Mouse (Mus musculus) intestine, embryonic 16.5 days (tissue): ENCODE measurements around the gene Rab7. TPM values are rescaled to one million over a fixed set of nuclear protein-coding genes. Genes with fewer than 3 reads are reported as not detected.
A peak's percentile ranks its signal among the peaks of the same experiment; 100 is the strongest.

Experiments used
- ATAC-seq: fragments of 200-750 bp; cut with Nextera tagmentation; 2 replicates; pipeline ENCODE4 v1.8.0; 2017; ENCODE audit warnings: moderate TSS enrichment, moderate library complexity
- H3K27ac ChIP-seq: fragments of 300-500 bp; sonication (generic); 2 replicates; pipeline ENCODE4 v1.5.1; 2014; ENCODE audit warnings: mild to moderate bottlenecking, low read length
- H3K27me3 ChIP-seq: fragments of 300-500 bp; sonication (generic); replicated peaks from 2 replicates; pipeline ENCODE4 v1.6.1; 2014; ENCODE audit warnings: low read length, control low read depth, mixed read lengths; ENCODE audit not compliant: control insufficient read depth, insufficient read depth
- H3K36me3 ChIP-seq: fragments of 300-500 bp; sonication (generic); 2 replicates; pipeline ENCODE4 v1.6.1; 2014; ENCODE audit warnings: low read length, control low read depth; ENCODE audit not compliant: control insufficient read depth, insufficient read depth
- H3K4me1 ChIP-seq: fragments of 300-500 bp; sonication (generic); 2 replicates; pipeline ENCODE4 v1.6.1; 2014; ENCODE audit warnings: low read length, control low read depth, mixed read lengths; ENCODE audit not compliant: control insufficient read depth, insufficient read depth
- H3K4me2 ChIP-seq: fragments of 300-500 bp; sonication (generic); 2 replicates; pipeline ENCODE4 v1.6.1; 2014; ENCODE audit warnings: low read depth, low read length, control low read depth
- H3K4me3 ChIP-seq: fragments of 300-500 bp; sonication (generic); 2 replicates; pipeline ENCODE4 v1.5.1; 2014; ENCODE audit warnings: mild to moderate bottlenecking, low read length
- H3K9ac ChIP-seq: fragments of 300-500 bp; sonication (generic); 2 replicates; pipeline ENCODE4 v1.6.1; 2014; ENCODE audit warnings: low read depth, low read length
- H3K9me3 ChIP-seq: fragments of 300-500 bp; sonication (generic); 2 replicates; pipeline ENCODE4 v1.6.1; 2016; ENCODE audit warnings: low read length, control low read depth; ENCODE audit not compliant: control insufficient read depth
- WGBS: fragments of 180-500 bp; shearing (Covaris S2); extraction: QIAGEN DNeasy Blood & Tissue Kit; methylation state at CpG from one replicate; pipeline ENCODE4 v1.1.7; 2014; 5-methylcytosine and 5-hydroxymethylcytosine counted together
- polyA plus RNA-seq: library from polyadenylated mRNA; unstranded; fragments of >200 nt; fragmentation: Nextera tagmentation; extraction: Ambion mirVana; gene quantifications from 2 replicates; pipeline ENCODE4 v1.2.1, GENCODE M21; 2015

Rab7 gene
- polyA plus RNA-seq, 1 experiment from 2014 or later, result 286 TPM

- no peak overlapping the region for H3K27ac ChIP-seq
- peaks cover 15% of the 10 kb centered on the region for H3K4me1 ChIP-seq
- no peaks in the 10 kb centered on the region for H3K9me3 ChIP-seq
- no peaks in the 10 kb centered on the region; the same call in 1 of the 2 replicates for H3K27me3 ChIP-seq
- no peak overlapping the region for H3K4me3 ChIP-seq
- no peak overlapping the region for H3K9ac ChIP-seq
- H3K4me2 ChIP-seq, result no peak overlapping the region
- ATAC-seq, result no peak
- 78% methylated on average over 3 of the region's 3 CpGs for WGBS
- H3K36me3 ChIP-seq, result no peaks in the 10 kb centered on the region
Measured at GRCm38 (mm10) chr6:88042336-88042735, 2.7 kb downstream of the Rab7 start.

DNA sequence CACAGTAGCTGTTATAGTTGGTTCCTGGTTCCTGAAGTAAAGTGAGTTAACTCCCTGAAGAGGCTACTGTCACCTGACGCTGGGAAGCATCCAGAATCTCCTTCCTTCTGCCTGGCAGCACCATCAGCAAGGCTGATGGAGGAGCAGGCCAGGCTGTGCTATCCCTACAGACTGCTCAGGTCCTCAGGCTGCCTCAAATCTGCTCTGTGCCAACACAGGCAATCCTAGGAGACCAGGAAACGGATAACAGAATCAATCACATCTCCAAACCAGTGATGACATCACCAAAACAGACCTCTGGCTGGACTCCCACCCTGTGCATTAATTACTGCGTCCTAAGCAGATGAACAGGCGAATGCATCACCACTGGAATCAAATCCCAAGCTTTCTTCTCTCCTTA, 3.8 kb downstream of the Rab7 start:
- Histone ChIP-seq H3K36me3 (no peaks in the 10 kb centered on the region), H3K9ac (no peak overlapping the region), H3K27me3 (no peaks in the 10 kb centered on the region), H3K4me1 (peaks cover 14% of the 10 kb centered on the region), H3K4me3 (no peak overlapping the region), H3K4me2 (no peak overlapping the region), H3K27ac (0 out of 2 replicates have a peak overlapping the region, but pooled peaks have one; percentile 16), H3K9me3 (no peaks in the 10 kb centered on the region)
- no peak for ATAC-seq
- 64% methylated on average over 4 of the region's 4 CpGs for WGBS

DNA sequence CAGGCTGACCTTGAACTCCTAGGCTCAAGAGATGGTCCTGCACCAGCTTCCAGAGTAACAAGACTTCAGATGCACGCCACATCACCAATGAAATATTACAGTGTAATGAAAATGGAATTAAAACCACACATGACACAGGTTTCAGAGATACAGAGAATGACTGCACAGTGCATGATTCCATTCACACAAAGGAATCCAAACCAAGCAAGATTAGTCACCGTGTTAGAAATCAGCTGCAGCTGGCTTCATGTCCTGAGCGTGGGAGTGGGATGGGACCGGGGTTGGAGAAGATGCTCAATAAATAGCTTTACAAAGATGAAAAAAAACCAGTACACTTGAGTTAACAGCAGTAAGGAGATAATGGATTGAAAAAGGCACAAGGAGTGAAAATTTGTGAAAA, 5.6 kb downstream of the Rab7 start:
- Histone ChIP-seq H3K9ac (no peak overlapping the region), H3K4me1 (peaks cover 14% of the 10 kb centered on the region), H3K36me3 (no peaks in the 10 kb centered on the region), H3K27ac (no peak overlapping the region), H3K27me3 (no peaks in the 10 kb centered on the region), H3K4me3 (no peak overlapping the region), H3K9me3 (no peaks in the 10 kb centered on the region), H3K4me2 (no peak overlapping the region)
- no peak for ATAC-seq
- over 99% methylated on average over 4 of the region's 4 CpGs for WGBS

- H3K4me2 ChIP-seq, result no peak overlapping the region
- 79% methylated on average over 4 of the region's 4 CpGs for WGBS
- H3K27ac ChIP-seq, result no peak overlapping the region
Measured at GRCm38 (mm10) chr6:88037471-88038045, 7.5 kb downstream of the Rab7 start.

GRCm38 (mm10) chr6:88033504-88033903, 11.6 kb downstream of the Rab7 start:
- Histone ChIP-seq H3K27ac (no peak overlapping the region), H3K4me1 (no peaks in the 10 kb centered on the region), H3K4me3 (no peak overlapping the region), H3K27me3 (no peaks in the 10 kb centered on the region), H3K36me3 (no peaks in the 10 kb centered on the region), H3K9me3 (no peaks in the 10 kb centered on the region), H3K4me2 (no peak overlapping the region), H3K9ac (no peak overlapping the region)
- 88% methylated on average over 3 of the region's 3 CpGs for WGBS
- ATAC-seq, result no peak

More at GRCm38 (mm10) chr6:88037471-88038045, 7.5 kb downstream of the Rab7 start:
- Histone ChIP-seq H3K27me3 (no peaks in the 10 kb centered on the region), H3K9ac (no peak overlapping the region), H3K4me1 (peaks cover 3% of the 10 kb centered on the region), H3K4me3 (no peak overlapping the region), H3K9me3 (no peaks in the 10 kb centered on the region), H3K36me3 (no peaks in the 10 kb centered on the region)
- ATAC-seq, result no peak

DNA sequence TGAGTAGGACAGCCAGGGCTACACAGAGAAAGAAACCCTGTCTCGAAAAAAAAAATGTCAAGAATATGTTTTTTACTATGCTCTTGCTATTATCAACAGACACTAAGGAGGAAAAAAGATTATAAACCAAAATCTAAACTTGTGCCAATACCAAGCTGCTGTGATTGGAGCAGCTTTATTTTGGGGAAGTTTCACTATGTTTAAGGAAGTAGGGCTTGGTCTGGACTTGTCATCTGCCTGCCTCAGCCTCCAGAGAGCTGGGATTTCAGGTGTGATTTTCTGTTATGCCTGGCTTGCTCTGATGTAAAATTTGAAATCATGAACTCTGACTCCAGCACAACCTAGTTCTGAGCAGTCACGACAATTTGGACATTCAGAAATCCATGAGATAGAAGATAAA, 14.6 kb downstream of the Rab7 start:
- no peaks in the 10 kb centered on the region for H3K4me1 ChIP-seq
- no peaks in the 10 kb centered on the region for H3K9me3 ChIP-seq
- H3K4me2 ChIP-seq, result no peak overlapping the region
- no peaks in the 10 kb centered on the region for H3K36me3 ChIP-seq
- H3K27ac ChIP-seq, result no peak overlapping the region
- H3K27me3 ChIP-seq, result no peaks in the 10 kb centered on the region
- ATAC-seq, result no peak
- 91% methylated on average over 2 of the region's 2 CpGs for WGBS
- no peak overlapping the region for H3K9ac ChIP-seq
- no peak overlapping the region for H3K4me3 ChIP-seq

GRCm38 (mm10) chr6:88027390-88027789, 17.7 kb downstream of the Rab7 start:
- ATAC-seq, result no peak
- no peaks in the 10 kb centered on the region for H3K9me3 ChIP-seq
- 77% methylated on average over 5 of the region's 5 CpGs for WGBS
- no peak overlapping the region for H3K9ac ChIP-seq
- no peak overlapping the region for H3K4me3 ChIP-seq
- H3K27ac ChIP-seq, result no peak overlapping the region
- H3K27me3 ChIP-seq, result no peaks in the 10 kb centered on the region
- no peaks in the 10 kb centered on the region for H3K4me1 ChIP-seq
- no peaks in the 10 kb centered on the region for H3K36me3 ChIP-seq
- H3K4me2 ChIP-seq, result no peak overlapping the region

DNA sequence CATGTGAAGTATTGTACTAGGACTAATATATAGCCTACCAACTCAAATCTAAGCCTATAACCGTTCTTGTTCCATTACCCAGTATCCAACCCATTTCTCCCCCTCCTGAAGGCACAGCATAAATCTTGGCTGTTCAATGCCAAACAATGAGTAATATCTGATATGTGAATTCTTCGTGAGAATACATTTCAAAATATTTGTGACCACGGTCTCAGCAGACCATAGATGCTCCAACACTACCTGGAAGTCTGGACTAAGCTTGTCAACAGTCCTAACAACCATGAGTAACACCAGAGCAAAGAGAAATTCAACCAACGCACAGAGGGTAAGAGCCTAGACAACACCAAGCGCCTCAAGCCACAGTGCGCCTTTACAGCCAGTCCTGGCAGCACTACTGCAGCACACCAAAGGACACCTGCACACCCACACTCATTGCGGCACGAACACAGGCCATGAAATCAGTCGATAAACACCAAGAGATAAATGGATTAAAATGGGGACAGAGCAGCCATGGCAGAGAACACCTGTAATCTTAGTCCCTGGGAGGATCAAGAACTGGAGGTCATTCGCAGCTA, 21.7 kb downstream of the Rab7 start:
- no peak overlapping the region for H3K4me2 ChIP-seq
- WGBS, result 89% methylated on average over 10 of the region's 10 CpGs
- no peaks in the 10 kb centered on the region for H3K27me3 ChIP-seq
- no peak overlapping the region for H3K27ac ChIP-seq
- H3K9me3 ChIP-seq, result no peaks in the 10 kb centered on the region
- no peak for ATAC-seq
- no peaks in the 10 kb centered on the region for H3K36me3 ChIP-seq
- H3K4me1 ChIP-seq, result peaks cover 2% of the 10 kb centered on the region; the same call in 1 of the 2 replicates
- H3K9ac ChIP-seq, result no peak overlapping the region
- H3K4me3 ChIP-seq, result no peak overlapping the region

GRCm38 (mm10) chr6:88019154-88019553, 25.9 kb downstream of the Rab7 start:
- no peak overlapping the region for H3K4me2 ChIP-seq
- H3K9me3 ChIP-seq, result no peaks in the 10 kb centered on the region
- H3K27me3 ChIP-seq, result no peaks in the 10 kb centered on the region
- no peak overlapping the region for H3K4me3 ChIP-seq
- 76% methylated on average over 2 of the region's 2 CpGs for WGBS
- no peak overlapping the region for H3K9ac ChIP-seq
- no peak overlapping the region for H3K27ac ChIP-seq
- ATAC-seq, result no peak
- H3K4me1 ChIP-seq, result peaks cover 2% of the 10 kb centered on the region; the same call in 1 of the 2 replicates
- H3K36me3 ChIP-seq, result no peaks in the 10 kb centered on the region

DNA sequence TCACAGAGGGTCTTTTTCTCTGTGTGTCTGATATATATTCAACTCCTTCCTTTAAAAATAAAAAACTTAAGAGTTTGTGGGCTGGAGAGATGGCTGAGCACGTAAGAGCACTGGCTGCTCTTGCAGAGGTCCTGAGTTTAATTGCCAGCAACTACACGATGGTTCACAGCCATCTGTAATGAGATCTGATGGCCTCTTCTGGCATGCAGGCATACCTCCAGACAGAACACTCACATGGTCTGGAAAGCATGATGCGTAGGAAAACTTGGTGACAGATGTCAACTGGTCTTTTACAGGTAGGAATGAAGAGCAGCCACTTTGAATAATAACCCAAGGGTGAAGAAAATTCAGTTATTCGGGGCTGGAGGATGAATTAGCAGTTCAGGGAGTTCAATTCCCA, 27.2 kb downstream of the Rab7 start:
- no peaks in the 10 kb centered on the region for H3K9me3 ChIP-seq
- H3K27ac ChIP-seq, result no peak overlapping the region
- no peak overlapping the region for H3K4me2 ChIP-seq
- H3K27me3 ChIP-seq, result no peaks in the 10 kb centered on the region
- no peak for ATAC-seq
- no peaks in the 10 kb centered on the region for H3K36me3 ChIP-seq
- 67% methylated on average over 4 of the region's 4 CpGs for WGBS
- no peak overlapping the region for H3K9ac ChIP-seq
- no peak overlapping the region for H3K4me3 ChIP-seq
- H3K4me1 ChIP-seq, result peaks cover 2% of the 10 kb centered on the region; the same call in 1 of the 2 replicates
